Mouse (Mus musculus) left cerebral cortex, postnatal 36 days (tissue): ENCODE data around the gene Mrps23. TPM values are rescaled to one million over a fixed set of nuclear protein-coding genes. Genes with fewer than 3 reads are reported as not detected.
"Not testable (repeated sequence)": the region's sequence is repeated elsewhere in the genome, so short reads cannot be mapped to it uniquely, and the experiment has no call there.

Experiments used
- DNase-seq, 2 experiments: peaks; one replicate each; pipeline ENCODE4 v3.0.0; 2021 to 2022; ENCODE audit warnings: low spot score in 2 of 2, mixed read lengths in 1 of 2
- intact Hi-C: fragments of 180-260 bp; cut with DNase I; formaldehyde crosslinking; loops from one replicate; pipeline ENCODE4 v1.15.1; 2025
- total RNA-seq, 2 experiments: library from RNA; stranded (reverse); gene quantifications; 2 replicates each; pipeline ENCODE4 v1.2.3; 2021

Gene Mrps23
- total RNA-seq, 2 experiments from 2014 or later, result 59.5 to 71.0 TPM

- DNase-seq, result no peak
- intact Hi-C loops, result loop anchor here (5.0 kb wide), 1 partner anchor 231 kb away; no protein-coding TSS in a partner anchor
Observed at GRCm38 (mm10) chr11:88198223-88198622, 6.0 kb upstream of the Mrps23 start.

DNA sequence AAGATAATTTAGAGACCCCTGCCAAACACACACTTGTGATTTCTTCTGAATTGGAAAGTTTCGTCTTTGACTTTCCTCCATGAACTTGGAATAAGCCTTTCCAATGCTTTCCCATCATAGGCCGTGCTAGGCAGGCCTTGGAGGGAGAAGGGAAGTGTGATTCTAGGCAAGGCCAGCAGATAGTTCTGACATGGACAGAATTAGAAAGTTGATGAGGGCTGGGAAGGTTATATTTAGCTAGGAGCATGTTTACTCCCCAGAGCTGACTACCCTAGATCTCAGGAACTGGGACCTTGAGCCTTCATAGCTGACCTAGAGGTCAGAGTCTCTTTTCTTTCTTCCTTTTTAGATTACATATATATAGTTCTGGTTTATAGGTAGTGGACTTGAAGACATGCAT is 3.0 kb upstream of the Mrps23 start:
- intact Hi-C loops, result no loop called here
- no peak for DNase-seq

- DNase-seq, result no peak
- intact Hi-C loops, result no loop called here
Observed at GRCm38 (mm10) chr11:88202077-88202476, 2.1 kb upstream of the Mrps23 start.

DNA sequence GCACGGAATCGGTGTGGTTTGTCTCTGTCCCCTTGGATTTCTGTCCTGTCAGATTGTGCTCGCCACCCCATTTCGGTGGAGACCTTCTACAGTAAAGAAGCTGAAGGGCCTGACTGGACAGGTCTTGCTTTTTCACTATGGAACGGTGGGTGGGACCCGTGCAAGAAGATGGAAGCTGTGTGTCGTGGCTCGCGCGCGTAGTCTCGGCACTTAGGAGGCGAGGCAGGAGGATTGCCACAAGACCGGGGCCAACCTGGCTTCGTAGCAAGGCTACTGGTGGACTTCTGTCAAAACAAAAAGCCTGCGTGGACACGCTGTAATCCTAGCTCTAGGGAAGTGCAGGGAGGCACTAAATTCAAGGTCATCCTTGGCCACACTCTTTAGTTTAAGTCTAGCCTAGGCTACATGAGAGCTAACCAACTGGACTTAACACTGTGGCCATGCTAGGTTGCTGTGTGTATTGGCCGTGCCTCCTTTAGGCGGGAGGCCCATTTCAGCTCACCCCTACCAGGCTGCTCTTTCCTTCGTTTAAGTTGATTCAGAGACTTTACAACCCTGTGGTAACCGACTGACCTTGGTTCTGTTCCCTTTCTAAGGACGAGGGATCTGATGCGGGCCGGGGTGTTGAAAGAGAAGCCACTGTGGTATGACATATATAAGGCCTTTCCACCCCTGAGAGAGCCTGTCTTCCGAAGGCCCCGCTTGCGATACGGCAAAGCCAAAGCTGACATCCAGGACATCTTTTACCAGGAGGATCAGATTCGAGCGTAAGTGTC is 593 bp downstream of the Mrps23 start:
- DNase-seq, result no peak
- intact Hi-C loops, result no loop called here

DNA sequence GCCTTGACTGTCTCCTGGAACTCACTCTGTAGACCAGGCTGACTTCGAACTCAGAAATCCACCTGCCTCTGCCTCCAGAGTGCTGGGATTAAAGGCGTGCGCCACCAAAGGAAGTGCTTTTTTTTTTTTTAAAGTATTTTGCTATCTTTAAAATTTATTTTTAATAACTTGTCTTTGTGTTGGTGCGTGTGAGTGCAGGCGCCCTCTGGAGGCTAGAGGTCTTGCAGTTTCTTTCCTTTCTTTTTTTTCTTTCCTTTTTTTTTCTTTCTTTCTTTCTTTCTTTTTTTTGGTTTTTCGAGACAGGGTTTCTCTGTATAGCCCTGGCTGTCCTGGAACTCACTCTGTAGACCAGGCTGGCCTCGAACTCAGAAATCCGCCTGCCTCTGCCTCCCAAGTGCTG is 2.4 kb downstream of the Mrps23 start:
- DNase-seq, intact Hi-C loops: not testable (repeated sequence)

- intact Hi-C loops, result no loop called here
- no peak for DNase-seq
Observed at GRCm38 (mm10) chr11:88207697-88208096, 3.5 kb downstream of the Mrps23 start.

DNA sequence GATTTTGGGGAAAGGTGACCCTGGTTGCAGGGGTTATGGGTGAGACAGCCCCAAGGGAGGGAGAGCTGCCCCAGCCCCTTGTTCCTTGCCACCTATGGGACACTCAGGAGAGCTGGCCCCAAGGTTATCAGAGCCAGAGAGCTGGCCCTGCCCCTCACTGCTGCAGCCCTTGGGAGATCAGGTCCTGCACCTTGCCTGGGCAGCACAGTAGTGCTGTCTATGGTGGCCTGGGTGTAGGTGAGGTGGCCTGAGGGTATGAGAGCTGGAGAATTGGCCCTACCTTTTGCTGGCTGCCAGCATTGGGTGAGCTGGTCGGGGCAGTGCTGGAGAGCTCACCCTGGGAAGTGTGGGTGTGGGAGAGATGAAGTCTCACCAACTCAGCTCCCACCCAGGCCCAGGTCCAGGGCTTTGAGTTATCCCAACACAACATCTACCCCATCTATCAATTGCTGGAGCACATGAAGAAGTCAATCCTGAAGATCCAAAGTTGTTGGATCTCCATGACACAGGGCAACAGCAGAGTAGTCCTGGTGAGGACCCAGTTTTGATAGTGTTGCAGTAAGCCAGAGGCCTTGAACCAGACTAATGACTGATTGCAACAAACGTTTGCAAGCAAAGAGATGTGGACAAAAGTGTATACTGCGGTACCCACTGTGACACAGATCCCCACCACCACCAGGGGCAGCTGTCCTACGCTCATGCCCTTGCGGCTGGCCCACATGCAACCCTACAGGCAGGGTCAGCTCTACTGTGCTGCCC is 7.8 kb downstream of the Mrps23 start:
- intact Hi-C loops, result loop anchor here (10.0 kb wide), 1 partner anchor 513 kb away; no protein-coding TSS in a partner anchor
- DNase-seq, result no peak

GRCm38 (mm10) chr11:88213757-88214156 is 9.6 kb downstream of the Mrps23 start:
- DNase-seq, result no peak
- intact Hi-C loops, result loop anchor here (10.0 kb wide), 1 partner anchor 511 kb away; no protein-coding TSS in a partner anchor

- DNase-seq, result peak; percentile 47 to 56
- intact Hi-C loops, result loop anchor here (10.0 kb wide), 1 partner anchor 510 kb away; no protein-coding TSS in a partner anchor
Observed at GRCm38 (mm10) chr11:88214881-88215831, 11.0 kb downstream of the Mrps23 start.

- DNase-seq, result peak; percentile 61 to 64
Observed at GRCm38 (mm10) chr11:88216231-88216685, 12.1 kb downstream of the Mrps23 start.

DNA sequence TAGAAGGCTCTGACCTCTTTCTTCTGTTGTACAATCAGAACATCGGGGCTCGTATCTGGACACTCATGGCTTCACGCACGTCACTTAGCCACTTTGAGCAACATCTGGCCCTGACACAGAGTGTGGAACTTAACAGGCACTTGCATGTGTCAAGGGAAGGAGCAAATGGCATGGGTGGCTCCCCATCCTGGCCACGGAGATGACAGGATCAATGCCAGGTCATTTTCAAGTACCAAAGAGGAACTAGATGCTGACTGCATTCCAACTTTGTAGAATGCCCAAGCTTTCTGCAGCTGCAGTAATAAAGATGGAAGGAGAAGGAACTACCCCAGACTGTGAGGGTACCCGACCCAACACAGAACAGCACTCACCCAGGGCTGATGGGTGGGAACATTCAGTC is 14.0 kb downstream of the Mrps23 start:
- DNase-seq, result no peak
- intact Hi-C loops, result loop anchor here (10.0 kb wide), 1 partner anchor 507 kb away; no protein-coding TSS in a partner anchor

More at GRCm38 (mm10) chr11:88216231-88216685, 12.1 kb downstream of the Mrps23 start:
- intact Hi-C loops, result loop anchor here (2.0 to 10.0 kb wide), 2 partner anchors 509 to 607 kb away; no protein-coding TSS in a partner anchor

- intact Hi-C loops, result loop anchor here (10.0 kb wide), 1 partner anchor 506 kb away; no protein-coding TSS in a partner anchor
Observed at GRCm38 (mm10) chr11:88218586-88218985, 14.4 kb downstream of the Mrps23 start.

DNA sequence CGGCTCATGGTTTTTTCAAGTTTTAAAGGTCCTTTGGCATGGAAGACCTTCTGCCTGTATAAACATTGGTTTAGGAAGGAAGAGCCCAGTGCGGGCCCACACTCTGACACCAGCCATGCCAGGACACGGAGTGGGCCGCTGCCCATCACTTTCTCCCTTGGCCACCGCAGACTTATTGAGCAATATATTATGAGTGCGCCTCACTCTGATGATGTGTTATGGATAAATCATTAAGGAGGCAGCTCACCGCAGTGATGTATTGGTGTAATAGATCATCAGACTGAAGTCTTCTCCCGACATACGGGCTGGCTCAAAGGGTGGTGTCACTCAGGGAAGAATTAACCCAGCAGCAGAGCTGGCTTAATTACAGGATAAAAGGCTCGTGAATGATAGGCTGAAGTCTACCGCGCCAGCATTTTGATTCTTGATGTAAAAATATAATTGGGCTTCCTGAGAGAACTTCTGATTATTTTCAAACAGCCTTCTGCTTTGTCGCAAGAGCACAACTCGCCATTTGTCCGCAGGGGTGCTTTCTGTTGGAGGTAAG is 17.8 kb downstream of the Mrps23 start:
- intact Hi-C loops, result no loop called here
- no peak for DNase-seq

More at GRCm38 (mm10) chr11:88218586-88218985, 14.4 kb downstream of the Mrps23 start:
- no peak for DNase-seq

DNA sequence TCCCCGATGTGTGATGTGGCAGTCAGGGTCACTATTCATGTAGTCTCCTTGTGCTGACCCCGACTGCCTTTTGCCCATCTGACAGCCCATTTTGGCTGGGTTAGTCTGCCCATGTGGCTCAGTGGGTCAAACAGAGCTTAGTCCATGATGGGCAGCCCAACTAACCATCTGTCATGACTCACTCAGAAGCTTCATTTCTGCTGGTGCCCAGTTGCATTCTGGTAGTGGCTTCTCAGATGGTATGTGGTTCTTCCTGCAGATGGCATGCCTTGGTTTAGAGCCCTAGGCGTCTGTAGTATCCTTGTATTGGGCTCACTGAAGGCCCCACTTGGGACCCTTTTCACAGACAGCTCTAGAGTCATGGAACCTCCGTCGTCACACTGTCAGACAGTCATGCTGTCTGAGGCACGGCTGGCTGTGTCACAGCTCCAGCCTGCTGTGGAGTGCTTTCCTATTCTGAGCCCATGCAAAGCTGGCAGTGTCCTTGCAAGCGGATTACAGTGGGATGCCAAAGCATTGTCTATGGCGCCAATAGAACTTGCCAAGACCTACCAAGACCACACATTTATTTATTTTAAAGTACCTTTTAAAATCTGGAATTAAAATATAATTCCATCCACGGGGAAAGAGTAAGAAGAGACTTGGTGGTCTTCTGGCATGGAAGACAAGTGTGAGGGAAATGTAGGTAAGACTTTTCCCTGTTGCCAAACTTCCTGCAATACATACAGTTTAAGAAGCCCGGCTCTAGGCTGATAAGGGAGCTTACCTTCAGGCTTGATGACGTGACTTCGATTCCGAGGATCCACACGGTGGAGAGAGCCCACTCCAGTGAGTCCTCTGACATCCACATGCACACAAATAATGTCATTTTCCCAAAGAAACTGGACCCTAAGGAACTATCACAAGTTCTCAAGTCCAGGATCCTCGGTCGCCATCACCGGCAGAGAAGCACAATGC is 23.1 kb downstream of the Mrps23 start:
- no peak for DNase-seq
- intact Hi-C loops, result no loop called here

GRCm38 (mm10) chr11:88231213-88231790 is 27.1 kb downstream of the Mrps23 start:
- DNase-seq, result no peak
- intact Hi-C loops, result no loop called here

DNA sequence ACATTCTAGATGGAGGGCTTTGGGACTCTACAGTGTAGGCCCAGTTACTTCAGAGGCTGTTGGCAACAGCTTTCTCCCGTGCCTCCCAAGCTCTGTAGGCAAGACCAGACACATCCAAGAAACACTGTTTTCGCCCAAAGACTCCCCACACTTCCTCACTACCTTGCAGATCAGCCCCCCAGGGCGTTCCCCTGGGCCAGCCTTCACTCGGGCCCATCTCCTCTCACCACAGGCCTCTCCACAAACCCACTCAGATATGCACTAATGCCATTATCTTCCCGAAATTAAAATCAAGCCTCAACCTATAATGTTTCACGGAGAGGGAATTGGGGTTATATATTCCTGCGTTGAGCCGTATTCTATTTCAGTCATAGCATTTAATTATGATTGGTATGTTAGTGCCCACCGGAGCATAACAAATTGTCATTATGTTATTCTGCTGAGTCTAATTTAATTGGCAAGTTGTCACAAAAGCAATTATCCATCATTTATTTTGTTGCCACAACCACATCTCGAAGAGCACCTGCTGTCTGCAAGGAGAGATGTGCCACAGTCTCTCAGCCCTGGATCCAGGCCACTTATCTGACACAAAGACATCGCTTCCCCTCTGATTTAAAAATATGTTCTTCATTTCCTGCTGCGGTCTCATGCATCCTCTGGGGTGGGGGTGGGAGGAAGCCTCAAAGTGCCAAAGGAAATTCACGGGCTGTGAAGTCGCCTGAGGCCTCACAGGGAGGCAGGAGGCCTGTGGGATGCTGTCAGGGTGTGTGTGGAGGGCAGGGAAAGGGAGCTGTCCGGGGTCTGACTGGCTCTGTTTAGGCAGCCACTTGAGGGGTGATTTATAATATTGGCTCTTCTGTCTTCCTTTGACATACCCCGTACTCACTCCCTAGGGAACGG is 29.6 kb downstream of the Mrps23 start:
- intact Hi-C loops, result no loop called here
- DNase-seq, result no peak
